Mouse (Mus musculus): ENCODE results near the gene Ralgps1.
A peak's percentile ranks its signal among the peaks of the same experiment; 100 is the strongest.

Gene Ralgps1

DNA sequence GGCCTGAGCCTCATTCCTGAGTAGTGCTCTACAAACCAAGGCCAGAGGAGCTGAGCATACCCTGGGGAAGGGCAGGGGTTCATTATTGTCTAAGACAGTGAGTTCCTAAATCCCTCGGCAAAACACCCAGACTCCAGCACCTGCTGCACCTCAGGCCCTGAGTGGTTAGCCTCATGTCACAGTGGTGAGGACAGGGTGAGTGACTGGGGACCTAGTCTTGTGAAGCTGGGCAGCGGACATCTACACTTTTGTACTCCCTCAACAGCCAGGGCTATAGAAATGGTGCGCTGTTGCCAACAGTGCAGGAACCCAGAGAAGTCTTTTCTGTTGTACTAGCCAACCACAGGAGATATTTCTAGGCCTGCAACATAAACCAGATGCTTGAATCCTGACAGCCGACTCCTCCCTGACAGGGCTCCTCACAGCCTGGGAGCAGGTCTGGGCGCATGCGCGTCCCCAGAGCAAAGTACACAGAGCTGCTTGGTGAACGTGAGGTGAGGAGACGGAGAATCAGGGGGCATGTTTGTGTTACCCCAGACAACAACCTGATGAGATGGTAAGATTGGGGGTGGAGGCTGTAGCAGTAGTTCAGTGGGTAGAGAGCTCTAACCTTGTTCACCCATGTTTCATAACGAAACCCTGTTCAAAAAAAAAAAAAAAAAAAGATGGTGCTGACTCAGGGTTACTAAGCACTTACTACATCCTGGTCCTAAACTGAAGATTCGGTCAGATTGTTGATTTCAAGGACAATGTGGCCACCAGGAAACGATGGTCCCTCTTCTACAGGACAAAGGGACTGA is 193.6 kb downstream of the Ralgps1 start:
- no peak for DNase-seq (ENCODE audit: low spot score in 2 of 2)

- DNase-seq (ENCODE audit: low spot score in 2 of 2) = no peak
Observed at GRCm38 (mm10) chr2:33176921-33177320, 194.4 kb downstream of the Ralgps1 start.

DNA sequence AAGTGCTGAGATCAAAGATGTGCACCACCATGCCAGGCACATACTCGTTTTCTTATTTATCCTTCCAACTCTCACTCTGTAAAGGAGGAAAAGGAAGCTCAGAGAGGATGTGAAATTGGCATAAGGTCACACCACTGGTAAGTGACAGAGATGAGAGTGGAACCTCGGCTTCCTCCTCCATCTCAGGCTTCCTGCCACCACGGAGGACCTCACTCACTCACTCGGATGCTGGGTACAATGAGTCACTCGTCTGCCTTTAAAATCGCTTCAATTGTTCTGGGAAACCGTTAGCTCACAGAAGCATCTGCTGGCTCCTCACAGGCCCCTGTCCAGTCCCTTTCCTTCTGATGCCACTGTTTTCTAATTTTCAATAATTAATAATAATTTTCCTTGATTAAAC is 194.8 kb downstream of the Ralgps1 start:
- DNase-seq (ENCODE audit: low spot score in 2 of 2) = no peak

DNA sequence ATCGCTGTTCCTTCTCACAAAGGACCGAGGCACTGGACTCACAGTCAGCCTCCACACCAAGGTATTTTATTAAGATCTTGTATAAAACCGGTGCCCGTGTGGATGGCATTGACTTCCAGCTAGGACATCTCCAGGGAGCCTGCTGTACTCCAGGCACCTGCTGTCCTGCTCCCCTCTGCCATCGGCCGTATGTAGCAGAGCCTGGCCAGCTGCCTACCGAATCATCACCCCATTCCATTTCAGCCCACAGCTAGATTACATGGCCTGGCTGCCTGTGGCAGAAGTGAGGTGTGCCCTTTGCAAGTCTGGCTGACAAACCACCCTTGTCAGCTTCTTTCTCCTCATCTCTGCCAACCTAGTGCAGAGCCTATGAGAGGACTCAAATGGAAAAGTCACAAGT is 197.6 kb downstream of the Ralgps1 start:
- no peak for DNase-seq (ENCODE audit: low spot score in 2 of 2)

DNA sequence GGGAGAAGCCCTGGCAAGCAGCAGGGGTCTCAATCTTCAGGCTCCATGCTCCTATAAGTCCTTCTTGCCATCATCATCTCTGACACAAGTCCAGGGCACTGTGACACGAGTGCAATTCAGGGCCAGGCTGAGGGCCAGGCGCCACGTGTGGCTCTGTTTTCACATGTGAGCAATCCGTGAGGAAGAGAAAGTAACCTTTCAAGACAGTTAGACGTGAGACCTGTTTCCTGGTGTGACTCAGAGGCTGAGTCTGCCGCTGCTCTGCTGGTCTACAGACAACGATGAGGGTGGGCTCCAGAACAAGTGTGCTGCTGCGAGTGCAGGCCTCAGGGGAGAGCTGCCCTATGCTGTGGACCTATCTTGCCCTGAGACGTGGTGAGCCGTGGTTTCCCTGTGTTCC is 198.2 kb downstream of the Ralgps1 start:
- DNase-seq (ENCODE audit: low spot score in 2 of 2) = no peak

DNA sequence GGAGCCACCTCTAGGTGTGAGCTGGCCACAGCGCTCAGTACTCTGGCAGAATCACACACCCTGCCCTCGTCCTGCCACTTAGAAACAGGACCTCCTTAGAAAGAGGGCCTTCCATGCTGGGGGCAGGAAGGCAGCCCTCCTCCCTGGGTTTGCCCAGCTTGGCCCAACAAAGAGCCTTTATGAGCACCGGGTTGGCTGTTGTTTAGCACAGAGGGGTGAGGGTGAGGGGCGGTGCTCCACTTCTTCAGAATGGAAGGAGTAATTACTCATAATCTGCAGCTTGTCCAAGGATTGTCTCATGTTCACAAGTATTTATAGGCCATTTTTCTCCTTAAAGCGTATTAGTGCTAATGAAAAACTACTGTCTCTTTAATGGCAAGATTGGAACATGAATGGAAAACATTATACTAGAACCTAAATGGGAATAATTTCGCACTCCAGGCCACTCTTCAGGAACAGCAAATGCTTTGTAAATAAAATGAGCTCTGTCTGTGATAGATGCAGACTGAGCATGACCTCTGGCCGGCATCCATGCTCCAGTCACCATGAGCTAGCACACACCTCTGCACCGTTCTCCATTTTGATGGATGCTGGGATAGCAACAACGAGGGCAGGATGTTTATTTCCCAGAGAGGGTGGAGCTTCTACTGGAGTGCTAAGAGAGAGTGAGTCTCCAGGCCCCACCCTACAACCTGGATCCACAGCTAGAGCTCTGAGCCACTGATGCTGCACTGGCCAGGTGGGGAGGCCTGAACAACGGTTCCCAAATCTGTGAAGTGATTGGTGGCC is 200.3 kb downstream of the Ralgps1 start:
- DNase-seq (ENCODE audit: low spot score in 2 of 2) = no peak

GRCm38 (mm10) chr2:33169445-33169844 is 201.8 kb downstream of the Ralgps1 start:
- no peak for DNase-seq (ENCODE audit: low spot score in 2 of 2)

DNA sequence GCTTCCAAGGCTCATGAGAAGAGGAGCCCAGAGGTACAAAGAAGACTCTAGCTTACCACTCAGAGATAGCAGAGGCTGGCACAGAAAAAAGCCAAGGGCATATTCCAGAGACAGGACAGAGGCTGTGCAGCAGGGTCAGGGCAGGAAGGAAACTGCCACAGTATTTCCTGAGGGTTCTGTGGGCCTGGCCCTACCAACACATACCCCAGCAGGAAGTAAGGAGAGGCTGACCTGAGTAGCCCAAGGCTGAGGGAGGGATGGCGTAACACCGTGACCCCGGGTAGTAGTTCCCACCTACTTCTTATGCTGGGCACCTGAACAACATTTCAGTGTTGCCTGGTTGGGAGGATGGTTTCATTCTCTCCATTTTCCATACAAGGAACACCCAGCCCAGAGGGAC is 204.2 kb downstream of the Ralgps1 start:
- DNase-seq (ENCODE audit: low spot score in 2 of 2) = no peak

- DNase-seq (ENCODE audit: low spot score in 2 of 2) = no peak
Observed at GRCm38 (mm10) chr2:33165710-33166374, 205.4 kb downstream of the Ralgps1 start.

- no peak for DNase-seq (ENCODE audit: low spot score in 2 of 2)
Observed at GRCm38 (mm10) chr2:33165229-33165628, 206.1 kb downstream of the Ralgps1 start.

DNA sequence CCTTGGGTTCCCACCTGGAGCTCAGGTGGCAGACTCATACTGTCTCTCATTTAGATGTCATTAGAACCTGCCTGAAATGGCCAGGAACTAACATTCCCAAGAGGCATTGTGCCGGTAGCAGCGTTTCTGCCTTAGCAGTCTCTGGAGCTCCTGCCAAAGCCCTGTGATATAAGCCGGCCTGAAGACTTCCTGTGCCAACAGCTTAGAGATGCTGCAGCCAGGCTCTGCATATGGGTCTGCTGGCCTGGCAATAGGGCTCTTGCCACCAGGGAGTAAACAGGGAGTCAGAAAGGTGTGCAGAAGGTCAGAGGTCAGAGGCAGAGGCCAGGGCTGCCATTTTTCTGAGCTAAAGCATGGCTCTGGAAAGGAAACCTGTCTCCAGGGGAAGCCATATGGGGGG is 206.6 kb downstream of the Ralgps1 start:
- DNase-seq (ENCODE audit: low spot score in 2 of 2) = no peak

DNA sequence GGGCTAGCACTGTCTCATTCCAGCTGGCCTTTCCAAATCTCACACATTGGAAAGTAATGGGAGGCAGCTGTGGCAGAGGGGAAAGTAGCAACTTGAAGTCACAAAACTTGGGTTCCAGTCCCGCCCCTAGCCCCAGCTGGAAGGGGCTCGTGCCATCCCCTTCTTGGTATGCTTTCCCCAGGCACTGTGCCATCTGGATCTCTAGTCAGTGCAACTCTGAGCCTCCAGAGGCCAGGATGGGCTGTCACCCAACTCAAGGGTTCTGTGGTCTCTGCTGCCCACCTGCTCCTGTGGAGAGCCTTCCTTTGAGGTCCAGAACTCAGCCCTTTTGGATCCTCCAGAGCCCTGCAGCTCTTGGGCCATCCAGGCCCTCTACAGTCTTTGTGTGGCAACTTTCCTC is 209.2 kb downstream of the Ralgps1 start:
- no peak for DNase-seq (ENCODE audit: low spot score in 2 of 2)

- no peak for DNase-seq (ENCODE audit: low spot score in 2 of 2)
Observed at GRCm38 (mm10) chr2:33160326-33160973, 210.8 kb downstream of the Ralgps1 start.

DNA sequence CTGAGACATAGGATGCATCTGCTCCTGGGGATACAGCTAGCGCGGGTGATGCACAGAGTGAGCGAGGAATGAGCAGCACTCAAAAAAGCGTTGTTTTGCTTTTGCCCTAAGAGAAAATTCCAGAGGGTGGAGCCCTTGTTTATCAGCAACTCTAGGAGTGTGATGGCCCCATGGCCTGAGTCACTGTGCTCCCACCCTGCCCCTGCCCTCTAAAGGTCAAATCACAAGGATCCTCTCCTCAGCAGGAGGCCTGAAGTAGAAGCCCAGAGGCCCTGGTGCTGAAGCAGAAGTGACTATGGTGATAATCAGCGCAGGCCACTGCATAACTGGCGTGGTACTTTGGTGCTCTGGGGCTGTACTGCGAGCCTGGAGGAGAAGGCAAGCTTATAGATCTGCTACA is 211.7 kb downstream of the Ralgps1 start:
- no peak for DNase-seq (ENCODE audit: low spot score in 2 of 2)

GRCm38 (mm10) chr2:33158895-33159294 is 212.4 kb downstream of the Ralgps1 start:
- no peak for DNase-seq (ENCODE audit: low spot score in 2 of 2)

DNA sequence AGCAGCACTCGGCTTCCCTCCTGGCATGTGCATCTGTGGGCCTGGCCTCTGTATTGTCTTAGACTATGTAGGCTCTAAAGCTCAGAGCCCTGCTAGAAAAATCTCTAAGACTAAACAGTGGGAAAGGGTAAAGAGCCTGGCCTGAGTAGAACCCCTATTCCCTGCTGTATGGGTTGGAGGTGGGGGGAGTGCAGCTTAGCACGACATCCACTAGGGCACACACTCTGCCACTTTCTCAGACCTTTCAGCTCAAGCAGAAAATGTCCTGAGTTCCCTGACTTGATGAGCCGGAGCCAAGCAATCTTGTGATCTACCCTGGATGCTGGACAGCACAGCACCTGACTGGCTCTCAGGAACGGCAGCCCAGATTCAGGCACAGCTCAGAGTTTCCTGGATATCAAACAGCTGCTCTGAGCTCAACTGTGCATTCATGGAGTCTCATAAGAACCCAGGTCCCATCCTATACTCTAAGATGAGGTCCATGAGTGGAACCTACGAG is 215.0 kb downstream of the Ralgps1 start:
- DNase-seq (ENCODE audit: low spot score in 2 of 2) = no peak

DNA sequence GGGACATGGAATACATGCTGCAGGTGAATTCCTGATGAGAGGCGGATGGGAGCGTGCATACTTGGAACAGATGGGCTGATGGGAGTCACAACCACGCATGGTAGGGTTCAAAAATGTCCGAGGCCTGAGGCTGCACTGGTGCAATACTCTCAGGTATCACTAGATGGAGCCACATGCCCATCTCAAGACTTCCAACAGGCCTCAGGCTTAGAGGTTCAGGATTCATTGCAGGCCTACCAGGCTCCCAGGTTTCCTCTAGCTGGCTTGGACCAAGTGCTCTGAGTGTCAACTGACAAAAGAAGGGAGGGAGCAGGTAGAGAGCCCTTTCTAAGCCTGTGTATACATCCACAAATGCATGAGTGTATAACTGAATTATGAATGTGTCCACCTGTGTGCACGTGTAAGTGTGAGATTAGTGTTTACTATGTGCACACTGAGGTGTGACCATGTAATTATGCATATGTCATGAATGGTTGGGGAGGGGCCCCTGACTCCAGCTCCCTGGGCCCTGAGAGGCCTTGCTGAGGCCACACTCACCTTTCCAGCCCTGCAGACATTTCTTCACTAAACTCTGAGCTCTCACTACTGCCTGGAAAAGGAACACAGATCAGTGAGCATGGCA is 216.4 kb downstream of the Ralgps1 start:
- DNase-seq (ENCODE audit: low spot score in 2 of 2) = peak; percentile 89

DNA sequence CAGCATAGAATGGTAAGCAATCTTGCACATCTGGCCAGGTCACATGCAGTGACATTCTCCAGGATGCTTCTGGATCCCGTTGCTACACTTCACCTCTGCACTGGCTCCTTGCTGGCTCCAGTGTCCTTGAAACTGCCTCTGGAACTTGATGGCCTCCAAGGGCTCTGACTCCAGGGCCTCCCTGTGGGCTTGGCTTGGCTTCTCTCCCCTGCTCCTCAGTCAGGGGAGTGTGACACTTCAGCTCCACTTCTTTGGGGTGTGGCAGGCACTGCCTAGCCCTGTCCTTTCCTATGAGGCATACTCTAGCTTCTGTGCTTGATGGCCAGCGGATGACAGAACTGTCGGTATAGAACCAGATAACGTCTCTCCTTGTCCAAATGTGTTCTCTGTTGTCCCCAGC is 224.3 kb downstream of the Ralgps1 start:
- DNase-seq (ENCODE audit: low spot score in 2 of 2) = no peak

DNA sequence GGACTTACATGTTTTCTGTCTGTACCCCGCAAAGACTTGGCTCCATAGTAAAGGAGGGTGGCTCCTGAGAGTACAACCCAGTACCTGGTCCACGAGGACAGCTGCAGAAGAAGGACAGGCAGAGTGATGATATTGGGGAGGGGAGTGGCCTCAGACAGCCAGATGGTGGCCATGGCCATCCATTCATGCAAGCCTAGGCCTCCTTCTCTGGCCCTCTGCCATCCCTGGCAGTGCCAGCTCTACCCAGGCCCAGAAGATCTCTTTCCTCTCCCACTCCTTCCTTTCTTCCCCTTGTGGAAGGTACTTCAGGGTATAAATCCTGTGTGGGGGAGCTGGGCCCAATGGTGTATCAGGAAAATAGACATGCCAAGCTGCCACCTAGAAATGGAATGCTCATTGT is 228.0 kb downstream of the Ralgps1 start:
- DNase-seq (ENCODE audit: low spot score in 2 of 2) = no peak

DNA sequence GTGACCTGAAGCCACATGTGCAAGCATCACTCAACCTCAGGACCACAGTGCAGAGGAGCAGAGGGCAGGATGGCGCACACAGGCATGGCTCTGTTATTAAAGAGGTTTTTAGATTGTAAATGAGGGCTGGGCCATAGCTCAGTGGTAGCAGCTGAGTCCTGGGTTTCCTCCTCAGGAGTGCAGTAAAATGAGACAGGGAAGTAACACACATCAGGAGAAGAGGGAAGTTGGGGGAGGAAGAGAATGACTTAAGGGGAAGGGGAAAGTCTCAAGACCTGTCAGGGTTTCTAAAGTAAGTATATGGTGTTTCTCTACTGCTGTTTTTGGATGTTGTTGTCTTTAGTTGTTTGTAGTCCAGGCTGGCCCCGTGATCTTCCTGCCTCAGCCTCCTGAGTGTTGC is 232.8 kb downstream of the Ralgps1 start:
- no peak for DNase-seq (ENCODE audit: low spot score in 2 of 2)

DNA sequence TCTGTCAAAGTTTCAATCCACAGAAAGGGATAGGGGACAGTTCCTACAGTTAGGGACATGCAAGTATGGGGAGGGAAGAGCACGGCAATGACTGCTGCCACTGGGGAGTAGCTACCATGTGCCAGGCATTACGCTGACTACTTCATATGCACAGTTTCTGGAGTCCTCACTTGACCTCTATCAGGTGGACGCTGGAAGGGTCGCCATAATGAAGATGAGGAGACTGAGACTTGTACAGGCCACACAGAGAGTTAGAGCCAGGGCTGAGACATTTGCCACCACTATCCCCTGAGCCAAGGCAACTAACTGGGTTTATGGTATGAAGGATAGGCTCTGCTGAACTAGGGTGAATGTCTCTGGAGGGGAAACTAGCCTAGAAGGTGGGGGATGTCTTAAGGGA is 233.6 kb downstream of the Ralgps1 start:
- no peak for DNase-seq (ENCODE audit: low spot score in 2 of 2)

DNA sequence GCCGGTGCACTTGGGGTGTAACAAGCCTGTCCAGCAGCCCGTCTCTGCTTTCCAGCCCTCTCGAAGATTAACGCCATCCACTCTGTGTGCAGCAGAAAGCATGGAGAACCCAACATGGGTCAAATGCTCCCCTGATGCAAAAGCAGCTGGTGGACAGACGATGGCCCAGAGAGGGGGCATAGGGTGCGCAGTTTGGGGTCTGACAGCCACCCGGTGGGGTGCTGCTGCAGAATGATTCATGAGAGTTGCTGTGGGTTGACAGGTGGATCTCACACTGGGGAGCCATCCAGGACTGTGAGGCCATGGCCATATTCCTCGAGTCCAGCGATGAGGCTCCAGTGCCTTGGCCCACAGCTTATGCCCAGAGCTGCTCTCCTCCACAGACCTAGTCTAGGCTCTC is 234.0 kb downstream of the Ralgps1 start:
- DNase-seq (ENCODE audit: low spot score in 2 of 2) = no peak

Data from right cerebral cortex, adult 2 months (tissue).